Mouse (Mus musculus) neural tube, embryonic 14.5 days (tissue): ENCODE data around the gene Gm7534. TPM values are rescaled to one million over a fixed set of nuclear protein-coding genes. Genes with fewer than 3 reads are reported as not detected.

Source experiments
- ATAC-seq: fragments of 200-750 bp; cut with Nextera tagmentation; 2 replicates; pipeline ENCODE4 v1.8.0; 2017; ENCODE audit warnings: low read depth, mild to moderate bottlenecking, moderate TSS enrichment, moderate library complexity
- H3K27ac ChIP-seq: fragments of 300-500 bp; sonication (generic); 2 replicates; pipeline ENCODE4 v1.5.1; 2014; ENCODE audit warnings: low read depth, mild to moderate bottlenecking, control low read depth, low read length, moderate library complexity, mixed read lengths
- H3K27me3 ChIP-seq: fragments of 300-500 bp; sonication (generic); 2 replicates; pipeline ENCODE4 v1.6.1; 2014; ENCODE audit warnings: low read length; ENCODE audit not compliant: control insufficient read depth, insufficient read depth
- H3K36me3 ChIP-seq: fragments of 300-500 bp; sonication (generic); 2 replicates; pipeline ENCODE4 v1.6.1; 2014; ENCODE audit warnings: low read length, mixed read lengths; ENCODE audit not compliant: control insufficient read depth, insufficient read depth
- H3K4me1 ChIP-seq: fragments of 300-500 bp; sonication (generic); 2 replicates; pipeline ENCODE4 v1.6.1; 2014; ENCODE audit warnings: low read length; ENCODE audit not compliant: control insufficient read depth, insufficient read depth
- H3K4me2 ChIP-seq: fragments of 300-500 bp; sonication (generic); 2 replicates; pipeline ENCODE4 v1.6.1; 2014; ENCODE audit warnings: mild to moderate bottlenecking, low read depth, low read length, control low read depth
- H3K4me3 ChIP-seq: fragments of 300-500 bp; sonication (generic); 2 replicates; pipeline ENCODE4 v1.5.1; 2014; ENCODE audit warnings: low read depth, low read length, control low read depth, mixed read lengths
- H3K9ac ChIP-seq: fragments of 300-500 bp; sonication (generic); replicated peaks from 2 replicates; pipeline ENCODE4 v1.6.1; 2014; ENCODE audit warnings: low read depth, mild to moderate bottlenecking, control low read depth, low read length, mixed read lengths
- H3K9me3 ChIP-seq: fragments of 300-500 bp; sonication (generic); 2 replicates; pipeline ENCODE4 v1.6.1; 2016; ENCODE audit warnings: low read length; ENCODE audit not compliant: control insufficient read depth
- WGBS: fragments of 180-500 bp; shearing (Covaris S2); extraction: QIAGEN DNeasy Blood & Tissue Kit; methylation state at CpG from one replicate; pipeline ENCODE4 v1.1.7; 2014; 5-methylcytosine and 5-hydroxymethylcytosine counted together
- polyA plus RNA-seq: library from polyadenylated mRNA; unstranded; fragments of >200 nt; fragmentation: Nextera tagmentation; extraction: Ambion mirVana; gene quantifications from 2 replicates; pipeline ENCODE4 v1.2.1, GENCODE M21; 2014

Gm7534 gene
- not detected in 2 replicates for polyA plus RNA-seq

GRCm38 (mm10) chr4:134202904-134203303 lies at the start of gene Gm7534:
Gene Gm7534 (minus strand): TSS chr4:134203004.
- H3K4me1 ChIP-seq: no peaks in the 10 kb centered on the region
- 93% methylated on average over 4 of the region's 4 CpGs for WGBS
- H3K9me3 ChIP-seq: no peaks in the 10 kb centered on the region
- H3K36me3 ChIP-seq: no peaks in the 10 kb centered on the region
- H3K4me3 ChIP-seq: no peak within 1 kb of the TSS
- H3K27ac ChIP-seq: no peak within 1 kb of the TSS
- no peaks in the 10 kb centered on the region for H3K27me3 ChIP-seq
- H3K4me2 ChIP-seq: no peak within 1 kb of the TSS
- no peak for ATAC-seq
- H3K9ac ChIP-seq: no peak within 1 kb of the TSS

GRCm38 (mm10) chr4:134252131-134252910 lies 49.5 kb upstream of the Gm7534 start:
- Histone ChIP-seq H3K4me1 (peaks cover 16% of the 10 kb centered on the region; the same call in 1 of the 2 replicates), H3K36me3 (no peaks in the 10 kb centered on the region), H3K4me3 (peak overlapping the region; percentile 51), H3K27me3 (peaks cover 23% of the 10 kb centered on the region), H3K4me2 (peak overlapping the region; percentile 71), H3K9ac (peak overlapping the region; percentile 64), H3K27ac (peak overlapping the region; percentile 75; the same call in 1 of the 2 replicates), H3K9me3 (no peaks in the 10 kb centered on the region)
- WGBS: 3% methylated on average over 22 of the region's 22 CpGs
- no peak; the same call in 1 of the 2 replicates for ATAC-seq

DNA sequence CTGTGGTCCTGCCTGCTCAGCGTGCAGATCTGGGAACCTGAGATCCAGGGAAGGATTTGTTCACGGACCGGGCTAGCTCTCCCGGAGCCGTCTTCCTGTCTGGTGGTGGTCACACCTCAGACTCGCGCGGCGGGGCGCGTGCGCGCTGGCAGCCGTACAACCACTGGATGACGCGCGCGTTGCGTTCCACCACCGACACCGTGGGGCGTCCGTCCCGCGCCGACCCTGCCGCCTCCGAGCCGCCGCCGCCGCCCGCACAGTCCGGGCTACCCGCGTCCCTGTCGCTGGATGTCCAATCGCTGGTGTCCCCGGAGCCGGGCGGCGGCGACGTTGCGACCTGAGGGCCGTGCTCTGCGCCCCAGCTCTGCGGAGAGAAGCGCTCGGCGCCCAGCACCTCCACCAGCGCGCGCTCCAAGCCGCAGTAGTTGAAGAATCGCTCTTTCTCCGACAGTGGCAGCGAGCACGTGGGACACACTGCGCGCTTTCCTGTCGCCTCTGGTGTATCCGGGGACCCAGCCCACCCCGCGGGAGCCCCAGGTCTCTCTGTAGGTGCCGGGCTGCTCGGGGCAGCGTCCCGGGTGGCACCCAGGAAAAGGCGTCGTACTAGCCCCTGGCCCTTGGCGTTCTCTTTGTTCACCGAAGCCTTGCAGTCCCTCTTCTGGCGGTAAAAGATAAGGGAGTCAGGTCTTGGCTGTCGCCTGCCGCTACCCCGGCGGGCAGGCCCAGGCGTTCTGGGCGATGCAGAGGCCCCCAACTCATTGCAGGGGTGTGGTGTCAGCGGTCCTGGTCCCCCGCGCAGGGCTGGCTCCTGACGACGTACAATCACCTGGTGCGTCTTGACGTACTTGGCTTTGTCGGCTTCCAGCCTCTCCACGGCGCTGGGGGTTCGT lies 48.7 kb upstream of the Gm7534 start:
- peak overlapping the region; percentile 51 for H3K4me3 ChIP-seq
- peaks cover 23% of the 10 kb centered on the region for H3K27me3 ChIP-seq
- ATAC-seq: peak; percentile 47
- peak overlapping the region; percentile 71 for H3K4me2 ChIP-seq
- no peaks in the 10 kb centered on the region for H3K9me3 ChIP-seq
- WGBS: under 1% methylated on average over 90 of the region's 91 CpGs
- peak overlapping the region; percentile 75 for H3K27ac ChIP-seq
- peak overlapping the region; percentile 64 for H3K9ac ChIP-seq
- H3K4me1 ChIP-seq: peaks cover 13% of the 10 kb centered on the region; the same call in 1 of the 2 replicates
- no peaks in the 10 kb centered on the region for H3K36me3 ChIP-seq

DNA sequence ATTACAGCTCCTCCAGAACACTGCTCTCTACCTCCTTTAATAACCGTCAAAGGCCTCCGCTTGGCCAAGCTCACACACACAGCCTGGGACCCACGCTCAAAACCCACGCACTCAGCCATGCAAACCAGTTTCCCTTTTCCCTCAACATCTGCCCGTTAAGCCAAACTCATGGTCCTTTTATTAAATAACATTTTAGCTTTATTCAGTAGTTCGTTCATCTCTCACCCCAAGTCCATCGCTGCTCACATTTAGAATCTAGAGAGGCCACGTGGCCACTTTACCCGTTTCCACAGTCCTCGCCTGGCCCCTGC lies 48.1 kb upstream of the Gm7534 start:
- Histone ChIP-seq H3K4me1 (peaks cover 15% of the 10 kb centered on the region; the same call in 1 of the 2 replicates), H3K27me3 (peaks cover 23% of the 10 kb centered on the region), H3K9ac (peak overlapping the region; percentile 64), H3K36me3 (no peaks in the 10 kb centered on the region), H3K27ac (peak overlapping the region; percentile 75; the same call in 1 of the 2 replicates), H3K9me3 (no peaks in the 10 kb centered on the region), H3K4me2 (peak overlapping the region; percentile 71), H3K4me3 (peak overlapping the region; percentile 51)
- no peak for ATAC-seq
- 10% methylated on average over 10 of the region's 10 CpGs for WGBS

DNA sequence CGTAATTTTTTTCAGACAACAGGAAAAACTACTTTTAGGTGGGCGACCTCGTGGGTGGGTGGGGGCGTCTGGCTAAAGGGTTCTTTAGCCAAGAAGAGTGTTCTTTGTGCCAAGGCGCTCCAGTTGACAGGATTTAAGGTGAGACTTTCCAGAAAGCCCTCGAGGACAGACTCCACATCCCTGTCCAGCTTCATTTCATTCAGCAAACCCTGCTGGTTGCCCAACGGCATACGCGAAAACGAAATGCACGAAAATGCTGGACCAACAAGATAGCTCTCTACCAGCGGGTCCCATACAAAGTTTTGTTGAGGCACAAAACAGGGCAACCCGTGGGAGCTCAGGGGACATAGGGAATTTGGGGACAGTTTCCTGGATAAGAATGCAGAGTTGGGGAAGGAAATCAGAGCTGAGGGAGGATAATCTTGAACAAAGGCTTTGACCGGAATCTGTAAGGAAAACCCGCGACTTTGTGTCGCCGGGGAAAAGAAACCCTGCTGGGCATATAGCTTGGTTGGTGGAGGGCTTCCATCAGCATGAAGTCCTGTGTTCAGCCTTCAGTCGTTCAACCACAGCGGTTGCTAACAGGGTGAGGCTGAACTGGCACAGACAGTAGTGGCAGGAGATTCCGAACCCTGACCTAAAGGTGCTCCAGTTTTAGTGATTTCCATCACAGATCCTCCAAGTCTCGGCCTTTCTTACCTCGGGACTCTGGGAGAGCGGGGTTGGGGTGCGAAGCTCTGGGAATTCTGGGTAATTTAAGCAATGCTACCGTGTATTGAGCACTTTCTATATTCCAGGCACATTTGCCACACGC lies 47.5 kb upstream of the Gm7534 start:
- H3K27me3 ChIP-seq: peaks cover 23% of the 10 kb centered on the region
- peak overlapping the region; percentile 51 for H3K4me3 ChIP-seq
- no peak for ATAC-seq
- peaks cover 15% of the 10 kb centered on the region; the same call in 1 of the 2 replicates for H3K4me1 ChIP-seq
- no peaks in the 10 kb centered on the region for H3K9me3 ChIP-seq
- no peaks in the 10 kb centered on the region for H3K36me3 ChIP-seq
- H3K27ac ChIP-seq: no peak overlapping the region; the same call in 1 of the 2 replicates
- peak overlapping the region; percentile 71 for H3K4me2 ChIP-seq
- 6% methylated on average over 27 of the region's 27 CpGs for WGBS
- H3K9ac ChIP-seq: peak overlapping the region; percentile 64; the same call in 1 of the 2 replicates

- peak; percentile 52; the same call in 1 of the 2 replicates for ATAC-seq
- H3K27ac ChIP-seq: no peak overlapping the region
- no peaks in the 10 kb centered on the region for H3K36me3 ChIP-seq
- H3K27me3 ChIP-seq: peaks cover 18% of the 10 kb centered on the region
- H3K9ac ChIP-seq: peak overlapping the region; percentile 34; the same call in 1 of the 2 replicates
- no peaks in the 10 kb centered on the region for H3K9me3 ChIP-seq
- peak overlapping the region; percentile 51 for H3K4me3 ChIP-seq
- H3K4me2 ChIP-seq: peak overlapping the region; percentile 71
- WGBS: 1% methylated on average over 30 of the region's 30 CpGs
- H3K4me1 ChIP-seq: peaks cover 20% of the 10 kb centered on the region
These were observed 46.8 kb upstream of the Gm7534 start for GRCm38 (mm10) chr4:134249651-134250050.

- Histone ChIP-seq H3K36me3 (no peaks in the 10 kb centered on the region), H3K4me3 (peak within 1 kb of the TSS; percentile 78), H3K27me3 (peaks cover 7% of the 10 kb centered on the region; the same call in 1 of the 2 replicates), H3K9me3 (no peaks in the 10 kb centered on the region), H3K27ac (no peak within 1 kb of the TSS), H3K9ac (no peak within 1 kb of the TSS; the same call in 1 of the 2 replicates), H3K4me2 (peak within 1 kb of the TSS; percentile 97), H3K4me1 (peaks cover 14% of the 10 kb centered on the region)
- 73% methylated on average over 7 of the region's 7 CpGs for WGBS
- no peak for ATAC-seq
These were observed 44.0 kb upstream of the Gm7534 start, which contains the start of gene Gm30191 for GRCm38 (mm10) chr4:134246719-134247258. Gene Gm30191 (plus strand): TSS chr4:134246935.

DNA sequence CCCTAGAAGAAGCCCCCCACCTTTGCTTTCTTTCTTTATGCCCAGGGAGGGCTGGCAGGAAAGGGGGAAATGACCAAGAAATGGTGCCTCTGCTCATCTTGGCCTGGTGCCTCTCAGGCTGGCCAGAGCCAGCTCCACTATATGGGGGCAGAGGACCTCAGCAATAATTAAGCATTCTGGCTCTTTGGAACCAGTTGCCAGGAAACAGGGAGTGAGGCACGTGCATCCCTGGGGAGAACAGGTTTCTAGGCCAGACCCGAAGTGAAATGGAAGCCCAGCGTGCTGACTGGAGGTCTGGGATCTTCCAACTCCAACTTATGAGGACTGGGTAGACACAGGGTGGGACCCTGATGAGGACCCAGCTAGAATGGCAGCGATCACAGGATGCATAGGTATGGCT lies 43.5 kb upstream of the Gm7534 start:
- H3K4me3 ChIP-seq: peak overlapping the region; percentile 78; the same call in 1 of the 2 replicates
- WGBS: 30% methylated on average over 4 of the region's 4 CpGs
- H3K27me3 ChIP-seq: peaks cover 7% of the 10 kb centered on the region; the same call in 1 of the 2 replicates
- peaks cover 14% of the 10 kb centered on the region for H3K4me1 ChIP-seq
- H3K9me3 ChIP-seq: no peaks in the 10 kb centered on the region
- no peak overlapping the region for H3K27ac ChIP-seq
- H3K4me2 ChIP-seq: no peak overlapping the region; the same call in 1 of the 2 replicates
- H3K36me3 ChIP-seq: no peaks in the 10 kb centered on the region
- no peak overlapping the region for H3K9ac ChIP-seq
- no peak for ATAC-seq
